Mouse (Mus musculus) MEL (cell line): Measurements from ENCODE around the gene Gm3512. TPM values are rescaled to one million over a fixed set of nuclear protein-coding genes. Genes with fewer than 3 reads are reported as not detected.
"Not testable (repeated sequence)": the region's sequence is repeated elsewhere in the genome, so short reads cannot be mapped to it uniquely, and the experiment has no call there.

Source experiments
- DNase-seq: peaks from one replicate; pipeline ENCODE4 v3.0.0; 2011; ENCODE audit warnings: low read depth, low spot score
- H3K27ac ChIP-seq: 2 replicates; pipeline ENCODE4 v1.5.1; 2012; ENCODE audit warnings: low read depth, mild to moderate bottlenecking, control low read depth, low read length, moderate library complexity; ENCODE audit not compliant: control insufficient read depth
- H3K27me3 ChIP-seq, 2 experiments: fragments of 150-350 bp in 1 of 2; sonication (generic) in 1 of 2; 2 replicates each; pipeline ENCODE4 v1.6.1; 2012; ENCODE audit warnings: low read length in 2 of 2, mild to moderate bottlenecking in 2 of 2, improper control_type of control experiment in 1 of 2, moderate library complexity in 1 of 2; ENCODE audit not compliant: insufficient read depth in 2 of 2, control insufficient read depth in 1 of 2
- H3K36me3 ChIP-seq, 2 experiments: 2 replicates each; pipeline ENCODE4 v1.6.1; 2012 to 2014; ENCODE audit warnings: low read length in 2 of 2, improper control_type of control experiment in 1 of 2, inconsistent platforms in 1 of 2, mild to moderate bottlenecking in 1 of 2; ENCODE audit not compliant: insufficient read depth in 2 of 2, control insufficient read depth in 1 of 2
- H3K4me1 ChIP-seq, 2 experiments: fragments of 150-350 bp in 1 of 2; sonication (generic) in 1 of 2; 2 replicates each; pipeline ENCODE4 v1.6.1; 2012; ENCODE audit warnings: low read length in 2 of 2, improper control_type of control experiment in 1 of 2, mild to moderate bottlenecking in 1 of 2; ENCODE audit not compliant: insufficient read depth in 2 of 2, control insufficient read depth in 1 of 2
- H3K4me3 ChIP-seq, 2 experiments: fragments of 150-350 bp in 1 of 2; sonication (generic) in 1 of 2; 2 replicates each; pipeline ENCODE4 v1.5.1; 2012; ENCODE audit warnings: low read depth in 2 of 2, low read length in 2 of 2, mild to moderate bottlenecking in 2 of 2, moderate library complexity in 2 of 2, control low read depth in 1 of 2, improper control_type of control experiment in 1 of 2; ENCODE audit not compliant: control insufficient read depth in 1 of 2, insufficient read depth in 1 of 2
- H3K79me2 ChIP-seq: 2 replicates; pipeline ENCODE4 v1.6.1; 2012; ENCODE audit warnings: mild to moderate bottlenecking, low read length, moderate library complexity; ENCODE audit not compliant: control insufficient read depth, poor library complexity, insufficient read depth
- H3K9ac ChIP-seq: 2 replicates; pipeline ENCODE4 v1.6.1; 2012; ENCODE audit warnings: low read depth, mild to moderate bottlenecking, control low read depth, low read length, moderate library complexity; ENCODE audit not compliant: control insufficient read depth, poor library complexity, severe bottlenecking
- H3K9me3 ChIP-seq: fragments of 150-350 bp; sonication (generic); replicated peaks from 2 replicates; pipeline ENCODE4 v1.6.1; 2012; ENCODE audit warnings: mild to moderate bottlenecking, low read length, improper control_type of control experiment, moderate library complexity; ENCODE audit not compliant: insufficient read depth
- polyA plus RNA-seq, 2 experiments: library from polyadenylated mRNA; stranded (reverse) in 1 of 2; unstranded in 1 of 2; fragments of >175 nt in 1 of 2; fragments of >200 nt in 1 of 2; gene quantifications; 2 replicates each; pipeline versions ENCODE4 v1.2.1 to v1.2.4; 2012; ENCODE audit warnings: low replicate concordance in 2 of 2, low read depth in 1 of 2; ENCODE audit not compliant: insufficient read length in 2 of 2, insufficient read depth in 1 of 2, missing spikeins in 1 of 2
- total RNA-seq: library from RNA; depleted of rRNA; stranded (reverse); fragments of 300-350 nt; gene quantifications from 2 replicates; pipeline ENCODE4 v1.2.3, GENCODE M21; 2012; rRNA removed

Gm3512 gene
- total RNA-seq, result not detected in 2 replicates
- not detected for polyA plus RNA-seq

GRCm38 (mm10) chr14:7174483-7174971 lies at the start of gene Gm3512:
Gene Gm3512 (minus strand): TSS chr14:7174533.
- not testable (repeated sequence) for H3K79me2 ChIP-seq, H3K27ac ChIP-seq, H3K9me3 ChIP-seq, H3K4me3 ChIP-seq, H3K4me1 ChIP-seq, H3K9ac ChIP-seq, DNase-seq, H3K36me3 ChIP-seq, H3K27me3 ChIP-seq

- H3K27ac ChIP-seq, DNase-seq, H3K27me3 ChIP-seq, H3K36me3 ChIP-seq, H3K9me3 ChIP-seq, H3K79me2 ChIP-seq, H3K4me1 ChIP-seq, H3K4me3 ChIP-seq, H3K9ac ChIP-seq: not testable (repeated sequence)
Measured at GRCm38 (mm10) chr14:7200070-7200469, 25.7 kb upstream of the Gm3512 start.

GRCm38 (mm10) chr14:7194440-7194839 lies 20.1 kb upstream of the Gm3512 start, which contains the start of gene Gm16434:
Gene Gm16434 (minus strand): TSS chr14:7194540.
- H3K36me3 ChIP-seq, H3K4me3 ChIP-seq, H3K27me3 ChIP-seq, H3K4me1 ChIP-seq, H3K9me3 ChIP-seq, H3K79me2 ChIP-seq, DNase-seq, H3K9ac ChIP-seq, H3K27ac ChIP-seq: not testable (repeated sequence)

DNA sequence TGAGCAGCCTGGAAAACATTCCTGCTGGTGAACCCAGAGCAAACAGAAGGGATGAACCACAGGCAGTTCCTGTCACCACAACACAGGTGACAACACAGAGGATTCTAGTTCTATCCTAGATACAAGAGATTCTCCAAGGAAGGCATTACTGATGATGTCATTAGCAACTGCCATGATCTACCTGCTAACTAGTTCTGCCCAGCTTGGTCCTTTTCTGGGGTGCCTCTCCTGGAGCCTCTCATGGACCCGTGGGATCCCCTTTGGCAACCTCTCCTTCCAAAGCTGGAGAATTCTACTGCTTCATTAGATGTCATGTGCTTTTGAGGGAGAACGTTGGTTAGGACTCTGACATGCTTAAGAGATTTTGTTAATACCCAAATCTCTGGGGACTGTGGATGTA lies 49.0 kb downstream of the Gm3512 start, which contains the start of gene Gm6676:
Gene Gm6676, minus strand, starts transcription at position 101 of the 400 bp plus-strand sequence.
- not testable (repeated sequence) for H3K36me3 ChIP-seq, H3K9ac ChIP-seq, H3K79me2 ChIP-seq, DNase-seq, H3K27ac ChIP-seq, H3K27me3 ChIP-seq, H3K9me3 ChIP-seq, H3K4me1 ChIP-seq, H3K4me3 ChIP-seq

DNA sequence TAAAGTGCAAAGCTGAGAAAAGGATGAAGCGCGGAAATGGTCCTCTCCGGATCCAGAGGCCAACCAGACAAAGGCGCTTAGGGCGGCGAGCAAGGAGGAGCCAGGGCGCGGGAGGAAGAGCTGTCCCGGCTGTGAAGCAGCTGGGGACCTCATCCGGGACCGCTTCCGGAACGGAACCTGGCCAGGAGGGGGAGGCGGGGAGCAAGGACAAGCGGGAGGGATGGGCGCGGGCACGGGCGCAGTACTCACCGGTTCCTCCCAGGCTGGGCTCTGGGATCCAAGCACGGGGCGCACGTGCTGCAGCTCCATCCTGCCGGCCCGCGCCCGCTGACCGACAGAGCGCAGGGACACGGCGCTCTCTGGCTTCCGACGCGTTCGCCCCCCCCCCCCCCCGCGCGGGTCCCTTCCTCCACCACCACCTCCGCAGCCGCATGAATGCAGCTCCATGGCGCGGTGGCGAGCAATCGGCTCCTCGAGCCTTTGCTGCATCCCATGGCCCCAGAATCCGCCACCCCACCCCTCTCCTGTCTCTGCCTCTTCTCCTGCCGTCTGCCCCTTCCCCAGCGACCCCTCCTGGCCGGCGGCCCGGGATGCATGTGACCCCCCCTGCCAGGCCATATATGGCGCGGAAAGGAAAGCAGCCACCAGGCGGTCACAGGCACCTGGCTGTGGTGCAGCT lies 69.1 kb downstream of the Gm3512 start:
- not testable (repeated sequence) for H3K36me3 ChIP-seq, H3K4me1 ChIP-seq, H3K27ac ChIP-seq, H3K79me2 ChIP-seq, H3K9me3 ChIP-seq, H3K9ac ChIP-seq, DNase-seq, H3K4me3 ChIP-seq, H3K27me3 ChIP-seq

Other genes with a start within 250 kb of the Gm3512 start
- not detected in 2 replicates for gene Gm6356, start 200.7 kb downstream of the Gm3512 start, total RNA-seq
- gene Gm6356, start 200.7 kb downstream of the Gm3512 start, polyA plus RNA-seq, result not detected
- not detected in 2 replicates for gene Gm10406, start 147.1 kb downstream of the Gm3512 start, total RNA-seq
- not detected for gene Gm10406, start 147.1 kb downstream of the Gm3512 start, polyA plus RNA-seq
- gene Gm3685, start 129.6 kb downstream of the Gm3512 start, total RNA-seq, result not detected in 2 replicates
- gene Gm3685, start 129.6 kb downstream of the Gm3512 start, polyA plus RNA-seq, result not detected
- gene Gm3696, start 73.9 kb downstream of the Gm3512 start, total RNA-seq, result not detected in 2 replicates
- not detected for gene Gm3696, start 73.9 kb downstream of the Gm3512 start, polyA plus RNA-seq
- not detected in 2 replicates for gene Gm6676, start 49.1 kb downstream of the Gm3512 start, total RNA-seq
- gene Gm6676, start 49.1 kb downstream of the Gm3512 start, polyA plus RNA-seq, result not detected
- gene Gm16434, start 20.0 kb upstream of the Gm3512 start, total RNA-seq, result not detected in 2 replicates
- not detected for gene Gm16434, start 20.0 kb upstream of the Gm3512 start, polyA plus RNA-seq
- not detected in 2 replicates for gene Gm3727, start 90.2 kb upstream of the Gm3512 start, total RNA-seq
- not detected for gene Gm3727, start 90.2 kb upstream of the Gm3512 start, polyA plus RNA-seq
- gene Gm3739, start 140.5 kb upstream of the Gm3512 start, total RNA-seq, result not detected in 2 replicates
- not detected for gene Gm3739, start 140.5 kb upstream of the Gm3512 start, polyA plus RNA-seq
- gene Gm5797, start 157.9 kb upstream of the Gm3512 start, total RNA-seq, result not detected in 2 replicates
- not detected for gene Gm5797, start 157.9 kb upstream of the Gm3512 start, polyA plus RNA-seq
- gene Gm8374, start 190.6 kb upstream of the Gm3512 start, total RNA-seq, result not detected in 2 replicates
- not detected for gene Gm8374, start 190.6 kb upstream of the Gm3512 start, polyA plus RNA-seq